Mouse (Mus musculus): ENCODE data around the gene Stat3.

GRCm38 (mm10) chr11:100985607-100986006 is 46.3 kb upstream of the Stat3 start:
- peak; percentile 29 for TF ChIP-seq CTCF (conservative IDR thresholded peaks at IDR 0.05; ENCODE audit: insufficient read depth, insufficient read length, low read depth, low read length)
- TF ChIP-seq POLR2A (IDR thresholded peaks at IDR 0.05; ENCODE audit: low read depth, low read length), result no peak

Measured in kidney, adult 2 months (tissue).